ENCODE assay signal across 14 mouse cellular contexts in the genomic region with DNA sequence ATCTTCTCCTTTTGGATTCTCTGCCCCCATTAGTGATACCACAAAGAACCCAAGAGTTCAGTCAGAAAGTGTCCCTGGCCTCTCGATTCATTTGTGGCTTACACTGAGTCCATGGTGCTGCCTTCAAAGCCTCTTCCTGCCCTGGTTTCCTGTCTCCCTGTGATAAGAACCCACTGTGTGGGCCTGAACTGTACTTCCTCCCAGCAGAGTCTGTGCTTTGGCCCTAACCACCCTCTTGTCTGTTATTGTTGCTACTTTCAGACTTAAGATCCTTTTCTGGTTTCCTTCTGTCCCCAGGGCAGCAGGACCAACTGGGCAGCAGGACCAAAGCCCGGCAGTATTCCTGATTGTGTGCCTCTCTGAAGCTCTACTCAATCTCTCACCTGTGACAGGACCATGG.
DNase-seq lines count a peak whose midpoint lies in the region; ATAC-seq and TF ChIP-seq lines count a peak whose summit lies in the region.
"Had no signal": no experiment of that assay in that cellular context is flagged by ENCODE, and none has a peak within 500 bp of the region (broad histone marks: within the 10 kb centered on the region; RNA-seq: fewer than 3 reads in every experiment).

No protein-coding gene starts in this region.

- DNase-seq in heart, embryonic 10.5 days (ENCODE audit: low spot score): peak; percentile 73
- no peak for DNase-seq in heart, postnatal 36 days
- peak; percentile 13 for DNase-seq in liver
- peak; percentile 60 for DNase-seq in thymus, adult 2 months
- no peak for DNase-seq in urinary bladder, postnatal 14 days (ENCODE audit: low spot score)
- no peak for DNase-seq in left cerebral cortex, adult 8-10 months (ENCODE audit: low spot score in 2 of 2)
- no peak for DNase-seq in right cerebral cortex, adult 2 months (ENCODE audit: low spot score in 2 of 2)
- DNase-seq: cerebellum, adult 2 months; forebrain, postnatal 0 days; kidney, adult 11 months; lung, postnatal 4 days had no signal

- no peak overlapping the region for H3K4me3 ChIP-seq in heart, embryonic 10.5 days
- H3K4me3 ChIP-seq in thymus, adult 2 months (ENCODE audit: control insufficient read depth, insufficient read depth, low read length): no peak overlapping the region
- H3K4me3 ChIP-seq: limb, embryonic 13.5 days had no signal

- no peaks in the 10 kb centered on the region for H3K36me3 ChIP-seq in heart, embryonic 10.5 days
- no peaks in the 10 kb centered on the region for H3K36me3 ChIP-seq in thymus, adult 2 months (ENCODE audit: control insufficient read depth, insufficient read depth, low read length)
- H3K36me3 ChIP-seq: limb, embryonic 13.5 days had no signal

- peak; percentile 91 for ATAC-seq in CD4-positive, CD25-positive, alpha-beta regulatory T cell, adult 4 months
- ATAC-seq: forebrain, postnatal 0 days; Patski had no signal

- no peak for TF ChIP-seq CTCF in thymus, adult 2 months (IDR thresholded peaks at IDR 0.05; ENCODE audit: borderline replicate concordance, control insufficient read depth, extremely low read depth, insufficient read depth, low read length, poor library complexity)

- no peaks in the 10 kb centered on the region for H3K9me3 ChIP-seq in heart, embryonic 10.5 days
- H3K9me3 ChIP-seq: limb, embryonic 13.5 days had no signal

- TF ChIP-seq POLR2A in thymus, adult 2 months (IDR thresholded peaks at IDR 0.05; ENCODE audit: control insufficient read depth, extremely low read depth, insufficient read depth, low read length, poor library complexity): no peak

- H3K4me1 ChIP-seq in heart, embryonic 10.5 days: peaks cover 11% of the 10 kb centered on the region
- peaks cover 28% of the 10 kb centered on the region for H3K4me1 ChIP-seq in thymus, adult 2 months (replicated peaks; ENCODE audit: control insufficient read depth, insufficient read depth, low read length)

- WGBS in heart, embryonic 10.5 days: 41% methylated on average over 2 of the region's 2 CpGs
- WGBS in thymus, adult 2 months: 10% methylated on average over 2 of the region's 2 CpGs

- H3K27me3 ChIP-seq in heart, embryonic 10.5 days (ENCODE audit: insufficient read depth, poor library complexity, severe bottlenecking): no peaks in the 10 kb centered on the region
- H3K27me3 ChIP-seq in thymus, adult 2 months (ENCODE audit: control insufficient read depth, insufficient read depth, low read length): no peaks in the 10 kb centered on the region; the same call in 1 of the 2 replicates
- H3K27me3 ChIP-seq: limb, embryonic 13.5 days; Patski had no signal

- intact Hi-C loops in heart, postnatal 36 days (cut with DNase I): no loop called here

- H3K27ac ChIP-seq in heart, embryonic 10.5 days: peak overlapping the region; percentile 64
- peak overlapping the region; percentile 36; the same call in 1 of the 2 replicates for H3K27ac ChIP-seq in thymus, adult 2 months (ENCODE audit: control insufficient read depth, insufficient read depth, low read length)
- H3K27ac ChIP-seq: limb, embryonic 13.5 days had no signal

Comparison
In these comparisons a context has a peak if more than half of its experiments do, and no peak if none do; other contexts are left out.
1. DNase-seq: peak in heart, embryonic 10.5 days (single experiment), liver (single experiment) and thymus, adult 2 months (single experiment); none in heart, postnatal 36 days (0 of 2), urinary bladder, postnatal 14 days (single experiment), left cerebral cortex, adult 8-10 months (0 of 2) and right cerebral cortex, adult 2 months (0 of 2).